Mouse (Mus musculus): ENCODE data around the gene Six1.

Six1 gene

GRCm38 (mm10) chr12:73049520-73050225 is 4.0 kb downstream of the Six1 start:
- no peak for DNase-seq

- DNase-seq: no peak
Observed at GRCm38 (mm10) chr12:73048537-73048936, 5.2 kb downstream of the Six1 start.

GRCm38 (mm10) chr12:73047576-73047975 is 6.1 kb downstream of the Six1 start:
- no peak for DNase-seq

- DNase-seq: peak; percentile 47
Observed at GRCm38 (mm10) chr12:73046607-73047180, 7.0 kb downstream of the Six1 start.

- no peak for DNase-seq
Observed at GRCm38 (mm10) chr12:73045724-73046606, 7.7 kb downstream of the Six1 start.

GRCm38 (mm10) chr12:73045046-73045723 is 8.5 kb downstream of the Six1 start:
- DNase-seq: no peak

GRCm38 (mm10) chr12:73044221-73045045 is 9.3 kb downstream of the Six1 start:
- no peak for DNase-seq

GRCm38 (mm10) chr12:73043396-73044167 is 10.1 kb downstream of the Six1 start:
- no peak for DNase-seq

GRCm38 (mm10) chr12:73042903-73043302 is 10.8 kb downstream of the Six1 start:
- DNase-seq: no peak

GRCm38 (mm10) chr12:73042406-73042805 is 11.3 kb downstream of the Six1 start:
- DNase-seq: no peak

GRCm38 (mm10) chr12:73041256-73041630 is 12.4 kb downstream of the Six1 start:
- DNase-seq: no peak

GRCm38 (mm10) chr12:73040563-73041255 is 13.0 kb downstream of the Six1 start:
- no peak for DNase-seq

GRCm38 (mm10) chr12:73039939-73040562 is 13.6 kb downstream of the Six1 start:
- no peak for DNase-seq

GRCm38 (mm10) chr12:73038992-73039938 is 14.4 kb downstream of the Six1 start:
- DNase-seq: no peak

GRCm38 (mm10) chr12:73038441-73038991 is 15.2 kb downstream of the Six1 start:
- DNase-seq: no peak

GRCm38 (mm10) chr12:73037385-73038160 is 16.1 kb downstream of the Six1 start:
- DNase-seq: no peak

- DNase-seq: no peak
Observed at GRCm38 (mm10) chr12:73034901-73035895, 18.5 kb downstream of the Six1 start.

Data from right cerebral cortex, postnatal 25 days (tissue).